Mouse (Mus musculus) brain, embryonic 14.5 days (tissue): ENCODE results near the gene Triml2. TPM values are rescaled to one million over a fixed set of nuclear protein-coding genes. Genes with fewer than 3 reads are reported as not detected.
A peak's percentile ranks its signal among the peaks of the same experiment; 100 is the strongest.

Experiments used
- DNase-seq: peaks from one replicate; pipeline ENCODE4 v3.0.0-alpha.2; 2011; ENCODE audit warnings: low read depth
- CTCF ChIP-seq: fragments of 200-500 bp; IDR thresholded peaks from 2 replicates; pipeline ENCODE4 v1.5.1; 2012; ENCODE audit warnings: inconsistent platforms, mild to moderate bottlenecking, moderate library complexity, borderline replicate concordance; ENCODE audit not compliant: insufficient read depth, insufficient read length; ENCODE audit errors: extremely low read depth
- POLR2A ChIP-seq: fragments of 200-500 bp; IDR thresholded peaks from 2 replicates; pipeline ENCODE4 v1.6.1; 2012; ENCODE audit warnings: mild to moderate bottlenecking, inconsistent platforms, borderline replicate concordance; ENCODE audit not compliant: poor library complexity, insufficient read depth, insufficient read length, severe bottlenecking; ENCODE audit errors: extremely low read depth
- polyA plus RNA-seq: library from polyadenylated mRNA; depleted of rRNA; stranded (reverse); fragments of >200 nt; gene quantifications from 2 replicates; pipeline ENCODE4 v1.2.3, GENCODE M21; 2012; rRNA removed

The Triml2 gene
- polyA plus RNA-seq, result not detected in 2 replicates

- TF ChIP-seq POLR2A (no peak), CTCF (no peak)
- no peak for DNase-seq
Observed at GRCm38 (mm10) chr8:43180054-43180690, at the start of gene Triml2. Gene Triml2, plus strand, starts transcription at chr8:43180541.

- TF ChIP-seq CTCF (no peak), POLR2A (no peak)
- no peak for DNase-seq
Observed at GRCm38 (mm10) chr8:43141386-43141785, 39.0 kb upstream of the Triml2 start, which contains the start of gene Triml1. Gene Triml1, minus strand, starts transcription at chr8:43141486.

GRCm38 (mm10) chr8:43149307-43149706 lies 31.0 kb upstream of the Triml2 start:
- no peak for DNase-seq
- TF ChIP-seq POLR2A (no peak), CTCF (no peak)

- no peak for DNase-seq
- TF ChIP-seq POLR2A, result no peak
- TF ChIP-seq CTCF, result no peak
Observed at GRCm38 (mm10) chr8:43163255-43163654, 17.1 kb upstream of the Triml2 start.

GRCm38 (mm10) chr8:43164453-43164852 lies 15.9 kb upstream of the Triml2 start:
- no peak for DNase-seq
- no peak for TF ChIP-seq POLR2A
- TF ChIP-seq CTCF, result no peak

- no peak for TF ChIP-seq CTCF
- TF ChIP-seq POLR2A, result no peak
- DNase-seq, result no peak
Observed at GRCm38 (mm10) chr8:43168083-43168482, 12.3 kb upstream of the Triml2 start.

- no peak for DNase-seq
- no peak for TF ChIP-seq CTCF
- TF ChIP-seq POLR2A, result no peak
Observed at GRCm38 (mm10) chr8:43169249-43169755, 11.0 kb upstream of the Triml2 start.

- no peak for TF ChIP-seq POLR2A
- no peak for DNase-seq
Observed at GRCm38 (mm10) chr8:43176766-43177486, 3.4 kb upstream of the Triml2 start.

GRCm38 (mm10) chr8:43178263-43178662 lies 2.1 kb upstream of the Triml2 start:
- peak; percentile 23 for DNase-seq
- no peak for TF ChIP-seq POLR2A
- peak; percentile 46; the same call in 1 of the 2 replicates for TF ChIP-seq CTCF

- peak; percentile 5 for DNase-seq
Observed at GRCm38 (mm10) chr8:43179189-43179588, 1.2 kb upstream of the Triml2 start.

GRCm38 (mm10) chr8:43182281-43182680 lies 1.9 kb downstream of the Triml2 start:
- no peak for TF ChIP-seq POLR2A
- TF ChIP-seq CTCF, result no peak
- no peak for DNase-seq

More at GRCm38 (mm10) chr8:43179189-43179588, 1.2 kb upstream of the Triml2 start:
- TF ChIP-seq CTCF, result no peak
- no peak for TF ChIP-seq POLR2A

GRCm38 (mm10) chr8:43215554-43215953 lies 35.2 kb downstream of the Triml2 start:
- DNase-seq, result no peak
- TF ChIP-seq CTCF, result no peak
- no peak for TF ChIP-seq POLR2A

GRCm38 (mm10) chr8:43243326-43243725 lies 63.0 kb downstream of the Triml2 start:
- DNase-seq, result peak; percentile 60
- TF ChIP-seq POLR2A, result no peak
- TF ChIP-seq CTCF, result no peak

Other genes starting within 250 kb of the Triml2 start
- not detected in 2 replicates for gene Triml1, start 39.1 kb upstream of the Triml2 start, polyA plus RNA-seq
- gene Zfp42, start 126.4 kb downstream of the Triml2 start, polyA plus RNA-seq, result not detected in 2 replicates